Mouse (Mus musculus): ENCODE results near the gene Rrp1. TPM values are rescaled to one million over a fixed set of nuclear protein-coding genes. Genes with fewer than 3 reads are reported as not detected.

Gene Rrp1
- polyA plus RNA-seq, 1 experiment: 342 TPM

DNA sequence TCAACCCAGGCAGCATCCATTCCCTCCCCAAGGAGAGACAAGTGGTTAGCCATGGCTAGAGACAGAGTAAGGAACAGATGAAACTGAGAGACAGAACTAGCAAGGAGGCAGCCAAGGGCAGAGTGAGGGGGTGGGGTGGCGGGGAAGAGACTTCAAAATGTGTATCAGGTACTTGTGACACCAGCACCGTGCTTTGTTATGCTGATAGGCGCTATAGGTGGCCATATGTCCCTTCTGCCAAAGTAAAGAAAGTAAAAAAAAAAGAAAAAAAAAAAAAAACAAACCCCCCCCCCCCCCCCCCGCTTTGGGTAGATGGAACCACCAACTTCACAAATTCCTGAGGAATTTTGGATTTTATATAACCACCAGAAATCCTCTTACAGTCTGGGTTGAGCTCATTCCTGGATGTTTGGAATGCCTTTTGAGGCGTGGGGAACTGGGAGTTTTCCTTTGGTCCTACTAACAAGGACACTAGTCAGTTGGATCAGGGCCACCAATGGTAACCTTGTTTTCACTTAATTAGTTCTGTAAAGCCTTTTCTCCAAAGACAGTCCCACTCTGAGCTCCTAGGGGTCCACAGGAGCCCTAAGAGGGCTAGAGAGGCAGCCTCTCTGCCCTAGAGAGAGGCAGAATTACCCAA lies 46.5 kb downstream of the Rrp1 start:
- no peak for TF ChIP-seq GATA1 (IDR thresholded peaks at IDR 0.05; ENCODE audit: low read length)

DNA sequence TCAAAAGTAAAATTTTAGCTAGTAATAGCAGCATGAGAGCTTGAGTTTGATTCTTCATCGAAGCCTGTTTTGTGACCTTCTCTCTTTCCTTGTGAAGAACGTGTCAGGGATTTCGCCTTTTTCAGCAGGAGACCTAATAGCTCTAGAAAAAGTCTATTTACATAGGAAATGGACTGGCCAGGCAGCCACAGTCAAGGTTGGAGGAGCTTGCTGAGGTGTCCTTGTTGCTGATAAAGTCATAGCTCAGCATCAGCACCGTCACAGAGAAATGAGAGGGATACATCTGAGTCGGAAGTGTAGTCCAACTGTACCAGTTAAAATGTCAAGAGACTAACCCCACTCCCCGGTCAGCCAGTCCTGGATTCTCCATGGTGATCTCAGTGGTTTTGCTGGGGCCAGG lies 47.3 kb downstream of the Rrp1 start:
- TF ChIP-seq GATA1 (IDR thresholded peaks at IDR 0.05; ENCODE audit: low read length): no peak

DNA sequence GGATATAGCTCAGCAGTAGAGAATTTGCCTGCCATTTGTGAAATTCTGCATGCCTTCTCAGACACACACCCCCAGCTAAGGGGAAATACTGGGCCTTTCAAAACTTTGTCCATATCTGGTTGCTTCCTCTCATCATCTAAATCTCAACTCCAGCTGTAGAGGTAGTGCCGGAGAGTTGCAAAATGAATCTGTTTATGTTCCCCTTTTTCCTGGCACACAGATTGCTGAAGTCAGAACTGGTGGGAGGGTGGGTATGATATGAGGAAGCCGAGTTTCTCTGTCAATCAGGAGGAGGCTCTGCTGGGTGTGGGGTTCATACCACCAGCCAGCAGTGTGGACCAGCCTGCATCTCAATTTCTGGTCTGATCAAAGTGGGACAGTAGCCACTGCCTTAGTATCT lies 48.7 kb downstream of the Rrp1 start:
- no peak for TF ChIP-seq GATA1 (IDR thresholded peaks at IDR 0.05; ENCODE audit: low read length)

DNA sequence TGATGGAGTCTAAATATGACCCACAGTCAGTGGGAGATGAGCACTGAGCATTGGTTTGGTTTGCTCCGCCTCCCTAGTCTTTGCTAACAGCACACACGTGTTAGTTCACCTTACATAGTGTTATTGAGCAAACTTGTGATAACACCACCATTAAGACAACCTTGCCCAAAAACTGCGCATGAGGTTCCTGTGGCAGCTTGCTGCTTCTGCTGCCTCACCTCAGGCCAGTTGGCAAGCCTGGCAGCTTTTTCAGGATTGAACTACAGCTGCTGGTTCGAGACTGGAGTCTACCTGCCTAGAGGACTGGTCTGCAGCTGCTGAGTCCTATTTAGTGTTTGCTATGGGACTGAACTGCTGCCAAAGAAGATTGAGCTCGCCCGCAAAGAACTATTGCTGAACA lies 49.5 kb downstream of the Rrp1 start:
- no peak for TF ChIP-seq GATA1 (IDR thresholded peaks at IDR 0.05; ENCODE audit: low read length)

DNA sequence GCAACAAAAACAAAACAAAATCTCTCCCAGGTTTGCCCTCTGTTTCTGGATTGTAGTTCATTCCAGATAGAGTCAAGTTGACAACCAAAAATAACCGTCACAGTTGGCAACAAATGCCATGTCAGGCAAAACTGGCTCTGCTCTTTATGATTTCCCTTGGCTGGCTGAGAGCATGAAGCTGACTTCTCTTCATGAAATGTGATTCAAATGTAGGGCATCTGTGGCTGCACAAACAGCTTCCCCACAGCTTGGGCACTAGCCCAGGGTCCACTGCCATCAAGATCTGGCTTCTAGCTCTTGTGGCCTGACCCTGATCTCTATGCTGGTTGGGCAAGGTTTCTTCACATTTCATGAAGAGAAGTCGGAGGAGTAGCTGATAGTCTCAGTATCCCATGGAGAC lies 50.9 kb downstream of the Rrp1 start:
- no peak for TF ChIP-seq GATA1 (IDR thresholded peaks at IDR 0.05; ENCODE audit: low read length)

DNA sequence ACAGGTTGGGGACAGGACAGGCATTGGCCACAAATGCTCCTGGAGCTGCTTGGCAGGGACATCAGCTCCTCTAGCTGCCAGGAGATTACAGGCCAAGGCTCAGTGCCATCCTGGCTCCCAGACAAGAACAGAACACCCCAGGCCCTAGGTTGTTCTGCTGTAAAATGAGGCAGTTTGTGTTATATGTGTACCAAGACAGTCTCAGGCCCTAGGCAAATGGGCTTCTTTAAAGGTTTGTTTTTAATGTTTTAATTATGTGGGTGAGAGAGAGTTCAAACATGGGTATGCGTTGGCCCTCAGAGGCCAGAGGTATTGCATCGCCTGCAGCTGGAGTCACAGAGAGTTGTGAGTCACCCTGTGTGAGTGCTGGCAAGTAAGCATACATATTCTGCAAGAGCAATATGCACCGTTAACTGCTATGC lies 52.5 kb downstream of the Rrp1 start:
- TF ChIP-seq GATA1 (IDR thresholded peaks at IDR 0.05; ENCODE audit: low read length): no peak

DNA sequence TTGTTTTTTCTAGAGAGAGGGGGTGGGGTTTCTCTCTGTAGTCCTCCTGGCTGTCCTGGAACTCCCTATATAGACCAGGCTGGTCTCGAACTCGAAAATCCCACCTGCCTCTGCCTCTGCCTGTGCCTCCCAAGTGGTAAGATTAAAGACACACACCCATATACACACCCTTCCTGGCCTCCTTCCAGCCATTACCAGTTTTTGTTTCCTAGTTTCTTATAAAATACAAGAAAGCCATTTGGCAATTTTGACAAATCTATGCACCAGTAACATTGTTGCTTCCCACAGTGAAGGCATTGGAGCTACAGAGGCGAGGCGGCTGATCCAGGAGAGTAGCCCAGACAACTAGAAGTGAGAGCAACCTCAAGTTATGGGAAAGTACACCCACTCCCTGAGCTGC lies 54.6 kb downstream of the Rrp1 start:
- TF ChIP-seq GATA1 (IDR thresholded peaks at IDR 0.05; ENCODE audit: low read length): no peak

DNA sequence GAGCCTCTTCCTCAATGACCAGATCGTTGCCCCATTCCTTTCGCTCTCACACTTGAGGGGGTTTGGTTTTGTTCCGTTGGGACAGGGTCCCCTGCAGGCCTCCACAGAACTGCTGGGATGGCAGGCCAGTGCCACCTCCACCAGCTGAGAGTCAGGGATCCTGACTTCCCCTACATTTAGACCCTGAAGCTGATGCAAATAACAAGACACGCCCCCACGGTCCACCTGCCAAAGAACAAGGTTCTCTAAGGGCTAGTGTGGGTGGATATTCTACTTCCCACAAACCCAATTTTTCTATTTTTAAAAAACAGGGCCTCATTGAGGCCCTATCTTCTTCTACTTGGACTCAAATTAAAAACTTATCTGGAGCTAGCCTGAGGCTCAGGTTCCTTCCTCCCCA lies 55.1 kb downstream of the Rrp1 start:
- TF ChIP-seq GATA1 (IDR thresholded peaks at IDR 0.05; ENCODE audit: low read length): no peak

DNA sequence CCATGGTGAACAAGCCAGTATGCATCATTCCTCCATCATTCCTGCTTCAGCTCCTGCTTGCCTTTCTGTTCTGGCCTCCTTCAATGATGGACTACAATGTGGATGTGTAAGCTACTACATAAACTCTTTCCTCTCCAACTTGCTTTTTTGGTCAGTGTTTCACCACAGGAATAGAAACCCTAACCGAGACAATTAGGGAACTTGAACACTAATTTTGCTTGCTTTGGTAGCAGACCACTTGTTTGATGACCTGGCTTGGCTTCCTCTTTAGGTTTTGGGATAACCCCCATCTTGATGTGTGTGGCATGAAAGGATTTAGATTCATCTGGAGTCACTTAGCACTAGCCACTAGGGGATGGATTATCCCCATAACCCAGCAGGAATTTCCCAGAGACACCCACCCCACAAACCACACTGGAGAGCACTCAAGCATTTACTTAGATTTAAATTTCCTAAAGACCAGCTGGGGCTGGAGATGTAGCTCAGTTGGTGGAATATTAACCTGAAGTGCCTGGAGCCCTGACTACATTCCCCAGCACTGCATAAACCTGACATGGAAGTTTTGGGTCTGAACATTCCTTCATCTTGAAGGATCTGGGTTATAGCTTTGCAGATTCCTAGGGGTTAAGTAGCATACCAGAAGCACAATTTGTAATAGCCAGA lies 56.8 kb downstream of the Rrp1 start:
- no peak for TF ChIP-seq GATA1 (IDR thresholded peaks at IDR 0.05; ENCODE audit: low read length)

DNA sequence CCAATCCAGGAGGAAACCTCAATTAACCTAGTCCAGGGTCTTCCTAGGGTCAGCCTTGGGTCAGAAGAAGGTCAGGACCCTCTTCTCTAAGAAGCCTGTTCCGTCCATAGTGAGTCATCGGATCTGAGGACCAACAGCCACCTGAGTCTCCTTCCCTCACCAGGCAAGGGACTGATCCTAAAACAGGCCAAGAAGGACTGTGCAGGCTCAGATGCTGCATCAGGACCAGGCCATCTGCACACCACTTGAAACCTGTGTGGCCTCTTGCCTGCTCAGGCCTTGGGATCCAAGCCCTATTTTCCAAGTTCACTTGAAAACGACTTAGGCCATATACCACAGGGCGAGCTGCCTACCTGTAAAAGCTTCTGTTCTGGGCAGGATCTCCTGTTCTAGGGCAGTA lies 59.6 kb downstream of the Rrp1 start:
- no peak for TF ChIP-seq GATA1 (IDR thresholded peaks at IDR 0.05; ENCODE audit: low read length)

DNA sequence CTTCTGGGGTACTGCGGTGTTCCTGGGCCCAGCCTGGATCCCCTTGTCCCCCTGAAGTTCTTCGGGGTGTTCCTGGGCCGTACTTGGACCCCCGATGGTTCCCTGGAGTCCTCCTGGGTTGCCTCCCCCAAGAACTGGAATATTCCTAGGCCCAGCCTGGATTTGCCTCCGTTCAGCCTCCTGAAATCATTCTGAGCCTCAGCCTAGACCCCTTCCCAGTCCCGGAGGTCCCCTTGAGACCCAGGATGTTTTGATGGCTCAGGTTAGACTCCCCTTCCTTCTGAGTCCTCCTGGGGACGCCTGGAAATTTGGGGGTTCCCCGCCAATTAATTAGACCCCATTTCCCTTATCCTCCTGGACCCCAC lies 60.2 kb downstream of the Rrp1 start:
- TF ChIP-seq GATA1 (IDR thresholded peaks at IDR 0.05; ENCODE audit: low read length): no peak

DNA sequence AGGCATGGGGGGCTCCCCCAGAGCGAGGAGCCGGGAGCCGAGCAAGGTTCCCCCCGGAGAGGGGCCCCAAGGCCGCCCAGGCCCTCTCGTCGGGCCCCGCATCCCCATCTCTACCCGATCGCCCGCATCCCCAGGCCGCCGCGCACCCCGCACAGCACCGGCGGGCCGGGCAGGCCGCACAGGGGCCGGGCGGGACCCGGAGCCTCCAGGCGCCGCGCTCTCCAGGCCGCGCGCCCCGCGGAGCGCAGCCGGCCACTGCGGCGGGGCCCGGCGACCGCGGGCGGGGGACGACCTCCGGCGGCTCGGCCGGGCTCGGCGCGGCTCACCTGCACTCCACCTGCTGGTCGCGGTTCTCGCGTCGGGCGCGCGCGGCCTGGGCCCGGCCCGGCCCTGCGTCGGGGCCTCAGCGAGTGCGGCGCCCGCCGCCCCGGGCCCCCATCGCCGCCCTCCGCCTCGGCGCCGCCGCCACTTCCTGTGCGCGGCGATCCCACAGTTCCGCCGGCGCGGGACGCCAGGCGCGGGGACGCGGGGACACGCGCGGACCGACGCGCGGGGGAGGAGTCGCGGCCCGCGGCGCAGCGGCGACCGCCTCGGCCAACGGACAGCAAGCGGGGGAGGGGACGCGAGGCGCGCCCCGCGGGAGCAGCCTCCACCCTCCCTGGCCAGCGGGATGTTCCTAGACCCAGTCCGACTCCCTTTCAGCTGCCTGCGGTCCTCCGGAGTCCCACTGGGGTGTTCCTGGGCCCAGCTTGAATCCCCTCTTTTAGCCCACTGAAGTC lies 60.8 kb downstream of the Rrp1 start, which contains the start of gene Agpat3:
Gene Agpat3 (minus strand): TSS at position 603 of the 779 bp plus-strand sequence.
- TF ChIP-seq GATA1 (IDR thresholded peaks at IDR 0.05; ENCODE audit: low read length): no peak

DNA sequence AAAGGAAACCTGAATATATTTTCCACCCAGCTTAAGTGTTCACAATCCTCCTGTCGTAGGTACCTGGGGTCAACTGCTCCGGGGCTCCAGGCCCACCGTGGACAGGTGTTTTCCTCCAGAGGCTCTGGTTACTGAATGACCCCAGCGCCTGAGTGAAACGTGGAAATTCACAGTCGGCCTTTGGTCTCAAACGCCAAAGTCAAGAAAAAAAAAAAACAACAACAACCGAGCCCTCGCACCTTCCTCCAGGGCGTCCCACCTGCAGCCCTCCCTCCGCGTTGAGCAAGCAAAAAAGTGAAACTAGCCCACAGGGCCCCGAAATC lies 61.3 kb downstream of the Rrp1 start:
- TF ChIP-seq GATA1 (IDR thresholded peaks at IDR 0.05; ENCODE audit: low read length): no peak

DNA sequence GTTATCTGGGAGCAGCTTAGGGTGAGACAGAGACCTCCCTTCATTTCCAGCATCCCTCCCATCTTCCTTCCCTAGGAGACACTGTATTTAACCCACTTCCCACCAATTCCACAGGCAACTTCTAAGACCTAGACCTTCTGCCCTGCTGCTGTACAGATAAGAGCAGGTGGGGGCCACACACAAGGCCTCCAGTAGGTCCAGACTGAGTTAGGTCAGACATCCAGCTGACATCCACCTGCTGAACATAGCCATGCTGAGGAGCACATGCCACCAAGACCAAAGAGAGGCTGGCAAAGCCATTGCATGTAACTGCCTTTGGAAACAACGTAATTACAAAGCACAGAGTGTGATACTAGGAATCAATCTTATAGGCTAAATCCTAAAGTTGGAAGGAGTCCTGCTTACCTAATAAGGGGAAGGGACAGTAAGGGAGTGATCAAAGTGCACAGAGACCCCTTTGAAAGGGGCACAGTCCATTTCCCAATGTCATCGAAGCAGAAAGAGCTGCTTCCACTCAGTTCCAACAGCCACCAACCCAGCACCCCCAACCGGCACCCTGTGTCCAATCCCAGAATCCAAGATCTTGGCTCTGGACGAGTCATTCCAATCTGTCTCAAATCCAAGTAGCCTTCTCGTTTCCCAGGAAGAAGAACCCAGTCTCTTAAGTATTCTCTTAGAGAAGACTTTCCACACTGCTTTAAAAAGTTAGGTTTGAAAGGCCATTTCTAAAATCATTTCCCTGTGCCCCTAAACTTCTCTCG lies 61.9 kb downstream of the Rrp1 start:
- TF ChIP-seq GATA1 (IDR thresholded peaks at IDR 0.05; ENCODE audit: low read length): no peak

Other genes with a start within 250 kb of the Rrp1 start
- gene D10Jhu81e, start 243.3 kb downstream of the Rrp1 start, polyA plus RNA-seq (2012): 88.0 and 106 TPM in 2 replicates
- gene Pwp2, start 227.9 kb downstream of the Rrp1 start, polyA plus RNA-seq (2012): 19.6 and 23.1 TPM in 2 replicates
- 67.8 and 109 TPM in 2 replicates for gene Trappc10, start 168.4 kb downstream of the Rrp1 start, polyA plus RNA-seq (2012)
- 36.2 TPM in 2 replicates for gene Agpat3, start 60.6 kb downstream of the Rrp1 start, polyA plus RNA-seq (2012)
- 15.4 and 47.5 TPM in 2 replicates for gene Cstb, start 12.6 kb upstream of the Rrp1 start, polyA plus RNA-seq (2012)
- gene Pdxk, start 51.9 kb upstream of the Rrp1 start, polyA plus RNA-seq (2012): 14.0 and 15.1 TPM in 2 replicates
- not detected in 2 replicates for gene Olfr1358, start 104.4 kb upstream of the Rrp1 start, polyA plus RNA-seq (2012)
- 8.6 and 8.8 TPM in 2 replicates for gene Ilvbl, start 161.3 kb upstream of the Rrp1 start, polyA plus RNA-seq (2012)
- not detected in 2 replicates for gene Syde1, start 178.9 kb upstream of the Rrp1 start, polyA plus RNA-seq (2012)
- not detected in 2 replicates for gene Olfr1357, start 205.0 kb upstream of the Rrp1 start, polyA plus RNA-seq (2012)